Comparison of ENCODE assay signal across 8 mouse cellular contexts in genomic region chr7:45122561-45123185, GRCm38 (mm10). TPM values are rescaled to one million over a fixed set of nuclear protein-coding genes. Genes with fewer than 3 reads are reported as not detected.
DNase-seq lines count a peak whose midpoint lies in the region; ATAC-seq lines count a peak whose summit lies in the region.

No protein-coding gene starts in this region.

- peak overlapping the region; percentile 98 for H3K9ac ChIP-seq in kidney, embryonic 15.5 days
- peak overlapping the region; percentile 95 for H3K9ac ChIP-seq in hindbrain, embryonic 15.5 days
- H3K9ac ChIP-seq in midbrain, embryonic 16.5 days (ENCODE audit: low read depth, low read length), result peak overlapping the region; percentile 93

- H3K4me3 ChIP-seq in kidney, embryonic 15.5 days (replicated peaks), result peak overlapping the region; percentile 90
- H3K4me3 ChIP-seq in embryonic facial prominence, embryonic 10.5 days, result peak overlapping the region; percentile 88
- H3K4me3 ChIP-seq in hindbrain, embryonic 15.5 days, result peak overlapping the region; percentile 76
- peak overlapping the region; percentile 91 for H3K4me3 ChIP-seq in midbrain, embryonic 16.5 days (ENCODE audit: low read depth, low read length)

- no peaks in the 10 kb centered on the region for H3K27me3 ChIP-seq in kidney, embryonic 15.5 days
- no peaks in the 10 kb centered on the region for H3K27me3 ChIP-seq in embryonic facial prominence, embryonic 10.5 days (replicated peaks; ENCODE audit: low read depth, poor library complexity, severe bottlenecking)
- H3K27me3 ChIP-seq in hindbrain, embryonic 15.5 days, result no peaks in the 10 kb centered on the region
- no peaks in the 10 kb centered on the region for H3K27me3 ChIP-seq in midbrain, embryonic 16.5 days (ENCODE audit: control insufficient read depth, insufficient read depth, low read depth, low read length)

- H3K36me3 ChIP-seq in kidney, embryonic 15.5 days, result peaks cover 75% of the 10 kb centered on the region
- peaks cover 88% of the 10 kb centered on the region for H3K36me3 ChIP-seq in embryonic facial prominence, embryonic 10.5 days (replicated peaks)
- H3K36me3 ChIP-seq in hindbrain, embryonic 15.5 days, result peaks cover 67% of the 10 kb centered on the region
- H3K36me3 ChIP-seq in midbrain, embryonic 16.5 days (ENCODE audit: control insufficient read depth, insufficient read depth, low read length), result peaks cover 50% of the 10 kb centered on the region

- H3K4me1 ChIP-seq in kidney, embryonic 15.5 days, result peaks cover 57% of the 10 kb centered on the region
- H3K4me1 ChIP-seq in embryonic facial prominence, embryonic 10.5 days, result peaks cover 55% of the 10 kb centered on the region
- H3K4me1 ChIP-seq in hindbrain, embryonic 15.5 days (replicated peaks), result peaks cover 53% of the 10 kb centered on the region
- H3K4me1 ChIP-seq in midbrain, embryonic 16.5 days (ENCODE audit: control insufficient read depth, insufficient read depth, low read length), result peaks cover 38% of the 10 kb centered on the region

- intact Hi-C loops in left cerebral cortex, postnatal 36 days (cut with DNase I), result loop anchor here (5.0 kb wide), 1 partner anchor 40 kb away; no protein-coding TSS in a partner anchor

- no peaks in the 10 kb centered on the region for H3K9me3 ChIP-seq in kidney, embryonic 15.5 days (replicated peaks)
- no peaks in the 10 kb centered on the region for H3K9me3 ChIP-seq in embryonic facial prominence, embryonic 10.5 days
- H3K9me3 ChIP-seq in hindbrain, embryonic 15.5 days, result no peaks in the 10 kb centered on the region
- no peaks in the 10 kb centered on the region for H3K9me3 ChIP-seq in midbrain, embryonic 16.5 days (replicated peaks; ENCODE audit: control insufficient read depth, low read length, poor library complexity, severe bottlenecking)

- no peak for ATAC-seq in kidney, embryonic 15.5 days (replicated peaks; ENCODE audit: low FRiP score)
- no peak for ATAC-seq in hindbrain, embryonic 15.5 days (ENCODE audit: low FRiP score, low read depth)
- ATAC-seq in midbrain, embryonic 16.5 days, result no peak
- no peak for ATAC-seq in erythroid progenitor cell, adult 5-6 weeks (replicated peaks; ENCODE audit: low FRiP score, poor library complexity, severe bottlenecking)

- peak overlapping the region; percentile 94; the same call in 1 of the 2 replicates for H3K27ac ChIP-seq in kidney, embryonic 15.5 days
- peak overlapping the region; percentile 96 for H3K27ac ChIP-seq in embryonic facial prominence, embryonic 10.5 days (replicated peaks)
- peak overlapping the region; percentile 91; the same call in 1 of the 2 replicates for H3K27ac ChIP-seq in hindbrain, embryonic 15.5 days (replicated peaks)
- no peak overlapping the region for H3K27ac ChIP-seq in midbrain, embryonic 16.5 days (ENCODE audit: low read length)

- WGBS in kidney, embryonic 15.5 days, result 81% methylated on average over 15 of the region's 15 CpGs
- 87% methylated on average over 15 of the region's 15 CpGs for WGBS in embryonic facial prominence, embryonic 10.5 days
- WGBS in hindbrain, embryonic 15.5 days, result 89% methylated on average over 15 of the region's 15 CpGs
- WGBS in midbrain, embryonic 16.5 days, result 87% methylated on average over 15 of the region's 15 CpGs

- peak overlapping the region; percentile 64 for H3K4me2 ChIP-seq in kidney, embryonic 15.5 days
- peak overlapping the region; percentile 80 for H3K4me2 ChIP-seq in hindbrain, embryonic 15.5 days
- peak overlapping the region; percentile 91 for H3K4me2 ChIP-seq in midbrain, embryonic 16.5 days (ENCODE audit: low read length)

- DNase-seq in kidney, adult 9 months, result no peak
- no peak for DNase-seq in embryonic facial prominence, embryonic 10.5 days (ENCODE audit: low spot score)
- DNase-seq in left cerebral cortex, postnatal 36 days (ENCODE audit: low spot score in 2 of 2), result no peak
- DNase-seq in gastrocnemius, postnatal 4 days (ENCODE audit: low spot score in 2 of 2), result no peak

RNA-seq across cellular contexts. Expression of gene Rps11, which starts 1.6 kb away (rescaled TPM):
- polyA plus RNA-seq in kidney, embryonic 15.5 days (2015; fragmentation: Nextera tagmentation; extraction: Ambion mirVana), result 1,536 and 1,655 TPM in 2 replicates
- polyA plus RNA-seq in embryonic facial prominence, embryonic 10.5 days (2016; fragmentation: Nextera tagmentation; extraction: Ambion mirVana), result 1,885 and 1,917 TPM in 2 replicates
- 762 and 841 TPM in 2 replicates for polyA plus RNA-seq in hindbrain, embryonic 15.5 days (2015; fragmentation: Nextera tagmentation; extraction: Ambion mirVana)
- 657 and 700 TPM in 2 replicates for polyA plus RNA-seq in midbrain, embryonic 16.5 days (2015; fragmentation: Nextera tagmentation; extraction: Ambion mirVana)
- 100 to 1,000 TPM; 405 to 466 TPM for total RNA-seq in left cerebral cortex, postnatal 36 days (2021)
- total RNA-seq in gastrocnemius, postnatal 4 days (2021), result 1,000 to 10,000 TPM in 1 of 2 experiments, 100 to 1,000 TPM in 1; 985 to 1,047 TPM
- total RNA-seq in erythroid progenitor cell, adult 5-6 weeks (2015; ENCODE audit: low replicate concordance), result 694 and 736 TPM in 2 replicates
- 189 and 313 TPM in 2 replicates for total RNA-seq in erythroid progenitor cell, adult 5-6 weeks (2017; ENCODE audit: low replicate concordance)

RNA-seq across cellular contexts. Expression of gene Rpl13a, which starts 5.9 kb away (rescaled TPM):
- 1,248 and 1,360 TPM in 2 replicates for polyA plus RNA-seq in kidney, embryonic 15.5 days (2015; fragmentation: Nextera tagmentation; extraction: Ambion mirVana)
- polyA plus RNA-seq in embryonic facial prominence, embryonic 10.5 days (2016; fragmentation: Nextera tagmentation; extraction: Ambion mirVana), result 1,273 and 1,282 TPM in 2 replicates
- 624 and 661 TPM in 2 replicates for polyA plus RNA-seq in hindbrain, embryonic 15.5 days (2015; fragmentation: Nextera tagmentation; extraction: Ambion mirVana)
- polyA plus RNA-seq in midbrain, embryonic 16.5 days (2015; fragmentation: Nextera tagmentation; extraction: Ambion mirVana), result 602 and 620 TPM in 2 replicates
- 100 to 1,000 TPM; 614 to 796 TPM for total RNA-seq in left cerebral cortex, postnatal 36 days (2021)
- 1,000 to 10,000 TPM; 1,483 to 1,628 TPM for total RNA-seq in gastrocnemius, postnatal 4 days (2021)
- total RNA-seq in erythroid progenitor cell, adult 5-6 weeks (2015; ENCODE audit: low replicate concordance), result 918 and 1,040 TPM in 2 replicates
- total RNA-seq in erythroid progenitor cell, adult 5-6 weeks (2017; ENCODE audit: low replicate concordance), result 765 and 800 TPM in 2 replicates

RNA-seq across cellular contexts. Expression of gene Gm45713, which starts 13.4 kb away (rescaled TPM):
- 0.44 TPM in 1 of 2 replicates, not detected in the other for polyA plus RNA-seq in kidney, embryonic 15.5 days (2015; fragmentation: Nextera tagmentation; extraction: Ambion mirVana)
- 0.31 TPM in 1 of 2 replicates, not detected in the other for polyA plus RNA-seq in embryonic facial prominence, embryonic 10.5 days (2016; fragmentation: Nextera tagmentation; extraction: Ambion mirVana)
- not detected in 2 replicates for polyA plus RNA-seq in hindbrain, embryonic 15.5 days (2015; fragmentation: Nextera tagmentation; extraction: Ambion mirVana)
- 0.41 TPM in 1 of 2 replicates, not detected in the other for polyA plus RNA-seq in midbrain, embryonic 16.5 days (2015; fragmentation: Nextera tagmentation; extraction: Ambion mirVana)
- total RNA-seq in left cerebral cortex, postnatal 36 days (2021), result not detected
- total RNA-seq in gastrocnemius, postnatal 4 days (2021), result under 1 TPM in 1 of 2 experiments, not detected in 1; 0.34 TPM
- total RNA-seq in erythroid progenitor cell, adult 5-6 weeks (2015; ENCODE audit: low replicate concordance), result not detected in 2 replicates
- 0.98 and 2.3 TPM in 2 replicates for total RNA-seq in erythroid progenitor cell, adult 5-6 weeks (2017; ENCODE audit: low replicate concordance)

RNA-seq across cellular contexts. Expression of gene Flt3l, which starts 13.6 kb away (rescaled TPM):
- polyA plus RNA-seq in kidney, embryonic 15.5 days (2015; fragmentation: Nextera tagmentation; extraction: Ambion mirVana), result 1.9 and 7.5 TPM in 2 replicates
- 0.97 and 1.8 TPM in 2 replicates for polyA plus RNA-seq in embryonic facial prominence, embryonic 10.5 days (2016; fragmentation: Nextera tagmentation; extraction: Ambion mirVana)
- 2.0 and 2.7 TPM in 2 replicates for polyA plus RNA-seq in hindbrain, embryonic 15.5 days (2015; fragmentation: Nextera tagmentation; extraction: Ambion mirVana)
- 1.5 and 2.2 TPM in 2 replicates for polyA plus RNA-seq in midbrain, embryonic 16.5 days (2015; fragmentation: Nextera tagmentation; extraction: Ambion mirVana)
- total RNA-seq in left cerebral cortex, postnatal 36 days (2021), result 1 to 10 TPM; 3.7 to 6.1 TPM
- total RNA-seq in gastrocnemius, postnatal 4 days (2021), result 1 to 10 TPM; 2.4 to 5.1 TPM
- total RNA-seq in erythroid progenitor cell, adult 5-6 weeks (2015; ENCODE audit: low replicate concordance), result 3.6 and 17.2 TPM in 2 replicates
- 0.23 and 4.5 TPM in 2 replicates for total RNA-seq in erythroid progenitor cell, adult 5-6 weeks (2017; ENCODE audit: low replicate concordance)

RNA-seq across cellular contexts. Expression of gene Fcgrt, which starts 19.0 kb away (rescaled TPM):
- polyA plus RNA-seq in kidney, embryonic 15.5 days (2015; fragmentation: Nextera tagmentation; extraction: Ambion mirVana), result 78.0 and 93.5 TPM in 2 replicates
- 6.0 and 7.0 TPM in 2 replicates for polyA plus RNA-seq in embryonic facial prominence, embryonic 10.5 days (2016; fragmentation: Nextera tagmentation; extraction: Ambion mirVana)
- polyA plus RNA-seq in hindbrain, embryonic 15.5 days (2015; fragmentation: Nextera tagmentation; extraction: Ambion mirVana), result 33.9 and 36.9 TPM in 2 replicates
- 22.7 and 27.9 TPM in 2 replicates for polyA plus RNA-seq in midbrain, embryonic 16.5 days (2015; fragmentation: Nextera tagmentation; extraction: Ambion mirVana)
- 10 to 100 TPM; 22.3 to 22.7 TPM for total RNA-seq in left cerebral cortex, postnatal 36 days (2021)
- 10 to 100 TPM; 84.6 to 87.3 TPM for total RNA-seq in gastrocnemius, postnatal 4 days (2021)
- total RNA-seq in erythroid progenitor cell, adult 5-6 weeks (2015; ENCODE audit: low replicate concordance), result 10.5 TPM in 2 replicates
- total RNA-seq in erythroid progenitor cell, adult 5-6 weeks (2017; ENCODE audit: low replicate concordance), result 8.3 and 9.7 TPM in 2 replicates
